Mouse (Mus musculus) kidney, postnatal 0 days (tissue): Measurements from ENCODE around the gene Pou2f1. TPM values are rescaled to one million over a fixed set of nuclear protein-coding genes. Genes with fewer than 3 reads are reported as not detected.

Source experiments
- ATAC-seq: fragments of 200-750 bp; cut with Nextera tagmentation; replicated peaks from 2 replicates; pipeline ENCODE4 v1.8.0; 2017; ENCODE audit warnings: low read depth, moderate number of reproducible peaks, moderate TSS enrichment, moderate library complexity; ENCODE audit not compliant: low FRiP score
- DNase-seq: peaks from one replicate; pipeline ENCODE4 v3.0.0-alpha.2; 2016; ENCODE audit warnings: low spot score
- H3K27ac ChIP-seq: fragments of 300-500 bp; sonication (generic); 2 replicates; pipeline ENCODE4 v1.5.1; 2014; ENCODE audit warnings: mild to moderate bottlenecking
- H3K27me3 ChIP-seq: fragments of 300-500 bp; sonication (generic); 2 replicates; pipeline ENCODE4 v1.6.1; 2014; ENCODE audit warnings: low read length, mixed read lengths; ENCODE audit not compliant: insufficient read depth
- H3K36me3 ChIP-seq: fragments of 300-500 bp; sonication (generic); 2 replicates; pipeline ENCODE4 v1.6.1; 2014; ENCODE audit warnings: low read length, mixed read lengths; ENCODE audit not compliant: insufficient read depth
- H3K4me1 ChIP-seq: fragments of 300-500 bp; sonication (generic); replicated peaks from 2 replicates; pipeline ENCODE4 v1.6.1; 2014; ENCODE audit warnings: antibody characterized with exemption, low read length, mixed read lengths; ENCODE audit not compliant: insufficient read depth
- H3K4me2 ChIP-seq: fragments of 300-500 bp; sonication (generic); 2 replicates; pipeline ENCODE4 v1.6.1; 2014; ENCODE audit warnings: mild to moderate bottlenecking, low read length, moderate library complexity, mixed read lengths
- H3K4me3 ChIP-seq: fragments of 300-500 bp; sonication (generic); replicated peaks from 2 replicates; pipeline ENCODE4 v1.5.1; 2014; ENCODE audit warnings: low read depth, low read length
- H3K9ac ChIP-seq: fragments of 300-500 bp; sonication (generic); 2 replicates; pipeline ENCODE4 v1.6.1; 2014; ENCODE audit warnings: low read depth, low read length
- H3K9me3 ChIP-seq: fragments of 300-500 bp; sonication (generic); replicated peaks from 2 replicates; pipeline ENCODE4 v1.6.1; 2016; ENCODE audit warnings: low read length, inconsistent platforms, mixed read lengths
- CTCF ChIP-seq: IDR thresholded peaks from 2 replicates; pipeline ENCODE4 v1.5.1; 2016; ENCODE audit warnings: antibody characterized with exemption, low read depth, mild to moderate bottlenecking, moderate library complexity
- WGBS: fragments of 180-500 bp; shearing (Covaris S2); extraction: QIAGEN DNeasy Blood & Tissue Kit; methylation state at CpG from one replicate; pipeline ENCODE4 v1.1.7; 2014; 5-methylcytosine and 5-hydroxymethylcytosine counted together
- polyA plus RNA-seq: library from polyadenylated mRNA; unstranded; fragments of >200 nt; fragmentation: Nextera tagmentation; extraction: Ambion mirVana; gene quantifications from 2 replicates; pipeline ENCODE4 v1.2.1, GENCODE M21; 2015

Pou2f1 gene
- polyA plus RNA-seq, 1 experiment from 2014 or later, result 11.6 TPM

DNA sequence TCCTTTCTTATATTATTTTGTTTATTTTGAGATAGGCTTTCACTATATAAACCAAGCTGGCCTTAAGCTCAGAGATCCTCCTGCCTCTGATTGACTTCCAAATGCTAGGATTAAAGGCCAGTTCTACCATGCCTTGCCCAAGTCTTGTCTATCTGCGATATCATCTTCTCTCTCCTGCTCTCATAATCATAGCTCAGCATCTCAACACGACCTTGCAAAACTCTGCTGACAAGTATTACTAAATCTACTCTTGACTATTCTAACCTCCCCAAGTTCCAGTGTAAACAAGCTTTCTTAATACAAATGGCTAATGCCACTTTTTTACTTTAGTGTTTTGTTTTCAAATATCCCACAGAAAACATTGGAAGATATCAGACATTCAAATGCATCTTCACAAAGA is 94.3 kb downstream of the Pou2f1 start:
- Histone ChIP-seq H3K4me2 (no peak overlapping the region), H3K27me3 (no peaks in the 10 kb centered on the region), H3K9ac (no peak overlapping the region), H3K27ac (no peak overlapping the region), H3K4me1 (no peaks in the 10 kb centered on the region), H3K9me3 (no peaks in the 10 kb centered on the region), H3K4me3 (no peak overlapping the region), H3K36me3 (0 out of 2 replicates have a peak, but pooled peaks cover 8% of the 10 kb centered on the region)
- DNase-seq (no peak), ATAC-seq (no peak)
- no peak for TF ChIP-seq CTCF
- WGBS, result 91% methylated on average over 2 of the region's 2 CpGs

DNA sequence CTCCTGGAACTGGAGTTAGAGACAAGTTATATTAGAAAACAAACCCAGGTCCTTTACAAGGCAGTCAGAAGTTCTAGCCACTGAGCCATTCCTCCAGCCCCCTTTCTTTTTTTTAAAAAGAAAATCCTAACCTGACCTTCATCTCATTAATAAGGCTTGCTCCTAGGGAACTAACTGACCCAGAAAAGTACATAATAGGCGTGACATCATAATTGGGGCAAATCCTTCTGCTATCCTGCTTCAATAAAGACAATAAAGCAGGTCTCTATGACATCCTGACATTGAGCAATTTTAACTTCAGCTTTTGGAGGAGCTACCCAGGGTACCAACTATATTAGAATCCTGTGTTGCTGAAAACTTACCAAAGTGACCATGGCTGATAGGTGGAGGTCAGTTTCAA is 98.9 kb downstream of the Pou2f1 start:
- DNase-seq, result no peak
- 90% methylated on average over 1 of the region's 1 CpGs for WGBS
- no peak for TF ChIP-seq CTCF

DNA sequence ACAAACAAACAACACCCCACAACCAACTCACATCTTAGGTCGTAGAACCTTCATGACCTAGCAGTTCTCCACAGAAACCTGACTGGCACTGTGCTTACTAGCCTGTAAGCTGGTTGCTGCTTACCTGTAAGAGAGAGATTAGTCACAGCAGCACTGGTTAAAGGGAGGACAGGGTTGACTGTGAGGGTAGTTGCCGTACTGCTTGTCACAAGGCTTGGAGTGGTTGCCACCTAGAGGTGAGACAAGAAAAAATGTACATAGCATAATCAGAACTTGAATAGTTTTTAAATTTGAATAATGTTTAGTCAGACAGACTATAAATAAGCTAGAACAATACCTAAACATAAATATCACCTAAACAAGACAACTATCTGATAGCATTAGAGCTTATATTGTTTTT is 110.8 kb downstream of the Pou2f1 start:
- H3K9me3 ChIP-seq, result no peaks in the 10 kb centered on the region
- no peak overlapping the region for H3K9ac ChIP-seq
- 78% methylated on average over 2 of the region's 2 CpGs for whole genome bisulfite sequencing
- H3K27ac ChIP-seq, result no peak overlapping the region
- no peaks in the 10 kb centered on the region for H3K4me1 ChIP-seq
- H3K4me3 ChIP-seq, result no peak overlapping the region
- ATAC-seq (no peak), DNase-seq (peak; percentile 33)
- peaks cover 28% of the 10 kb centered on the region for H3K36me3 ChIP-seq
- no peak overlapping the region for H3K4me2 ChIP-seq
- TF ChIP-seq CTCF, result peak; percentile 59
- no peaks in the 10 kb centered on the region for H3K27me3 ChIP-seq

More for the DNA sequence above, 98.9 kb downstream of the Pou2f1 start:
- peaks cover 9% of the 10 kb centered on the region; the same call in 1 of the 2 replicates for H3K36me3 ChIP-seq
- H3K4me1 ChIP-seq, result no peaks in the 10 kb centered on the region
- ATAC-seq, result no peak
- H3K27me3 ChIP-seq, result no peaks in the 10 kb centered on the region
- H3K9me3 ChIP-seq, result no peaks in the 10 kb centered on the region
- no peak overlapping the region for H3K27ac ChIP-seq
- H3K9ac ChIP-seq, result no peak overlapping the region
- no peak overlapping the region for H3K4me2 ChIP-seq
- H3K4me3 ChIP-seq, result no peak overlapping the region

DNA sequence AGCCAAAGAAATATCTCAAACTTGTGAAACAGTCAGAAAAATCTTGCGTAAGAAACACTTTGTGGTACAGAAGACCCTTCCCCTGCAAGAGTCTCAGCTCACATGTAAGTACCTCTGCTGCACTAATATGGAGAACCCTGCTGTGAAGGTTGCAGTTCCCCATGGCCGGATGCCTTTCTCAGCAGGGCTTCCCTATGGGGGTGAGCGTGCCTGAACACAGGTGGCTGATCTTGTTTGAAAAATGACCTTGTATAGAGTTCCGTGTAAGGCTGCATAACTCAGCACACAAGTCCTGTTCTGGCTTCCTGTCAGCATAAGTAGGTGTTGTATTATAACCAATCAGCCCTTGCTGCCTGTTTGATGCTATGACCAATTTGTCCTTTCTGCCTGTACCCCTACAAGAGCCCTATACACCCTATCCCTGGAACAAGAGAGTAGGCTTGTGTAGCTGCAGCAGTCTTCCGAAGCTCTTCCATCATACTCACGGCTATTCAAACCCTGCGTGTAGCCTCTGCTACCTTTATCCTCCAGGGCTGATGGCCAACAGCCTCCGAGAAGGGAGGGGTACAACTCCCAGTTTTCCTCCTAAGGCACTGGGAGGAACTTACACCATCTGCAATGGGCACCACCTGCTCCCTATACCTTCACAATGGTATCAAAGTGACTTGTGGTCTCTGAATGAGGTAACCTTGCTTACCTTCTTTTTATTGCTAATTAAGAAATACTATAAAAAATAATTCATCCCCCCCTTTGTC is 120.2 kb downstream of the Pou2f1 start:
- Histone ChIP-seq H3K27me3 (no peaks in the 10 kb centered on the region), H3K9ac (no peak overlapping the region), H3K9me3 (no peaks in the 10 kb centered on the region), H3K36me3 (peaks cover 14% of the 10 kb centered on the region; the same call in 1 of the 2 replicates), H3K4me1 (no peaks in the 10 kb centered on the region), H3K4me3 (no peak overlapping the region), H3K27ac (no peak overlapping the region), H3K4me2 (no peak overlapping the region)
- TF ChIP-seq CTCF, result no peak
- 78% methylated on average over 8 of the region's 8 CpGs for WGBS
- DNase-seq (no peak), ATAC-seq (no peak)

- H3K27me3 ChIP-seq, result no peaks in the 10 kb centered on the region
- no peak for TF ChIP-seq CTCF
- no peak overlapping the region for H3K9ac ChIP-seq
- no peaks in the 10 kb centered on the region for H3K4me1 ChIP-seq
- H3K4me3 ChIP-seq, result no peak overlapping the region
- no peak for DNase-seq
- no peak for ATAC-seq
- H3K36me3 ChIP-seq, result peaks cover 20% of the 10 kb centered on the region
- H3K27ac ChIP-seq, result no peak overlapping the region
- H3K9me3 ChIP-seq, result no peaks in the 10 kb centered on the region
- no peak overlapping the region for H3K4me2 ChIP-seq
- WGBS, result 100% methylated on average over 2 of the region's 2 CpGs
Measured at GRCm38 (mm10) chr1:165878751-165879150, 123.7 kb downstream of the Pou2f1 start.

GRCm38 (mm10) chr1:165875520-165876284 is 126.8 kb downstream of the Pou2f1 start:
- Histone ChIP-seq H3K4me2 (no peak overlapping the region), H3K4me1 (no peaks in the 10 kb centered on the region), H3K9me3 (no peaks in the 10 kb centered on the region), H3K4me3 (no peak overlapping the region), H3K27ac (no peak overlapping the region), H3K36me3 (peaks cover 17% of the 10 kb centered on the region), H3K9ac (no peak overlapping the region), H3K27me3 (no peaks in the 10 kb centered on the region)
- DNase-seq, result no peak
- no peak for TF ChIP-seq CTCF
- no peak for ATAC-seq
- 90% methylated on average over 6 of the region's 6 CpGs for WGBS
